In the genomic region with DNA sequence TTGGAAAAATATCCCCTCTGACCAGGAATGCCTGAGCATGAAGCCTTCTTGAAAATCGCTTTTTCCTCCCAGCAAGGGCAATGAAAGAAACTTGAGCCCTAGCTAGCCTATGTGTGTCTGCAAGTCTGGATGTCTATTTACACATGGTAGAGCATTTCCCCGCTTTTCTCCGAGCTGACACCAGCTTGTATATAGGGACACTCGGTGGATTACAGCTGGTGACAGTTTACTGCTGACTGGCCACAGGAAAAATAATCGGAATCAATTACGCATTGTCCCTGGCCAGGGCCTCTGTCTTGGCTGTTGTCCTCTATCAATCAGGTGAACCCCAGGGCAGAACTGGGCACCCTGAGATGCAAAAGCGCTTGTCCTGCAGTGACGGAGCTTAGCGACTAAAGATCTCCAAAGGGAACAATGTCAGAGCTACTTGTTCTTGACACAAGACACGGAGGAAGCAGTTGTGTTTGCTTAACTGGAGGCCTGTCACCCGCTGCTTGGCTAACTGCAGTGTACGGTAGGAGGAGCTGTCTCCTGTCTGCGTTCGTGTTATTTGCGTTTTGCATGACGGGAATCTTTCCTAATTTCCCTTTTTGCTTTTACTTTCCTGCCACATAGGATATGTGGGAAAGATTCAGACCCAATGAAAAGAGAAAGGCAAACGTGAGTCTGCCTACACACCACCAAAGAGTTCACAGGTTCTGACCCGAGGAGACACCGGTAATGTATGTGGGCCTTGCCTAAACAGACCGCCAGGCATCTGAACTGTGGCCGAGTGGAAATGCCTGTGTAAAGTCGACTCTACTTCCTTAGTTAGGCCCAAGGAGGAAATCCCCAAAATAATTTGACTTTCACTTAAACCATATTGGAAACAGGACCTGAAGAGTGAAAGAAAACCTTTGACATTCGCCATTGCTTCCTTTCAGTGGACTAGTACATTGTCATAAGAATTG, we compare ENCODE assay signal across 8 mouse cellular contexts. TPM values are rescaled to one million over a fixed set of nuclear protein-coding genes. Genes with fewer than 3 reads are reported as not detected.
A peak's percentile ranks its signal among the peaks of the same experiment; 100 is the strongest.
DNase-seq lines count a peak whose midpoint lies in the region; ATAC-seq lines count a peak whose summit lies in the region.

No protein-coding gene starts in this region.

- H3K9me3 ChIP-seq in forebrain, embryonic 11.5 days (ENCODE audit: control insufficient read depth, low read length): no peaks in the 10 kb centered on the region
- H3K9me3 ChIP-seq in forebrain, embryonic 16.5 days (ENCODE audit: control insufficient read depth, low read length): no peaks in the 10 kb centered on the region
- H3K9me3 ChIP-seq in heart, embryonic 16.5 days (replicated peaks; ENCODE audit: control insufficient read depth, low read length): no peaks in the 10 kb centered on the region

- no peak overlapping the region for H3K9ac ChIP-seq in forebrain, embryonic 11.5 days (ENCODE audit: low read length)
- no peak overlapping the region for H3K9ac ChIP-seq in forebrain, embryonic 16.5 days (replicated peaks; ENCODE audit: low read depth, low read length)
- peak overlapping the region; percentile 34; the same call in 1 of the 2 replicates for H3K9ac ChIP-seq in heart, embryonic 16.5 days (ENCODE audit: low read length)

- H3K36me3 ChIP-seq in forebrain, embryonic 11.5 days (ENCODE audit: control insufficient read depth, insufficient read depth, low read length): no peaks in the 10 kb centered on the region
- no peaks in the 10 kb centered on the region for H3K36me3 ChIP-seq in forebrain, embryonic 16.5 days (ENCODE audit: control insufficient read depth, insufficient read depth)
- H3K36me3 ChIP-seq in heart, embryonic 16.5 days (ENCODE audit: control insufficient read depth, insufficient read depth): no peaks in the 10 kb centered on the region
- no peaks in the 10 kb centered on the region for H3K36me3 ChIP-seq in splenic B cell, adult 2 months (ENCODE audit: control insufficient read depth, insufficient read depth, low read length, poor library complexity, severe bottlenecking)

- H3K4me1 ChIP-seq in forebrain, embryonic 11.5 days (replicated peaks; ENCODE audit: control insufficient read depth, insufficient read depth, low read length): peaks cover 11% of the 10 kb centered on the region
- H3K4me1 ChIP-seq in forebrain, embryonic 16.5 days (replicated peaks; ENCODE audit: control insufficient read depth, insufficient read depth, low read length): peaks cover 5% of the 10 kb centered on the region; the same call in 1 of the 2 replicates
- H3K4me1 ChIP-seq in heart, embryonic 16.5 days (ENCODE audit: control insufficient read depth, insufficient read depth, low read length): peaks cover 22% of the 10 kb centered on the region

- no peaks in the 10 kb centered on the region for H3K27me3 ChIP-seq in forebrain, embryonic 11.5 days (ENCODE audit: control insufficient read depth, insufficient read depth, low read length)
- no peaks in the 10 kb centered on the region for H3K27me3 ChIP-seq in forebrain, embryonic 16.5 days (replicated peaks; ENCODE audit: control insufficient read depth, insufficient read depth, low read length)
- no peaks in the 10 kb centered on the region for H3K27me3 ChIP-seq in heart, embryonic 16.5 days (ENCODE audit: control insufficient read depth, insufficient read depth, low read length)
- H3K27me3 ChIP-seq in splenic B cell, adult 2 months (ENCODE audit: control insufficient read depth, insufficient read depth, low read length, poor library complexity, severe bottlenecking): no peaks in the 10 kb centered on the region

- ATAC-seq in forebrain, embryonic 11.5 days (replicated peaks; ENCODE audit: low FRiP score): no peak
- ATAC-seq in forebrain, embryonic 16.5 days: no peak
- 0 out of 2 replicates have a peak, but pooled peaks have one; percentile 38 for ATAC-seq in heart, embryonic 16.5 days (replicated peaks; ENCODE audit: extremely low read depth, insufficient read depth, low FRiP score)

- peak overlapping the region; percentile 14; the same call in 1 of the 2 replicates for H3K27ac ChIP-seq in forebrain, embryonic 11.5 days (ENCODE audit: low read depth, low read length)
- no peak overlapping the region for H3K27ac ChIP-seq in forebrain, embryonic 16.5 days (ENCODE audit: low read length)
- peak overlapping the region; percentile 80 for H3K27ac ChIP-seq in heart, embryonic 16.5 days (ENCODE audit: low read length)

- 61% methylated on average over 23 of the region's 23 CpGs for WGBS in forebrain, embryonic 11.5 days
- WGBS in forebrain, embryonic 16.5 days: 57% methylated on average over 23 of the region's 23 CpGs
- 53% methylated on average over 23 of the region's 23 CpGs for WGBS in heart, embryonic 16.5 days

- H3K4me3 ChIP-seq in forebrain, embryonic 11.5 days (ENCODE audit: low read depth, low read length): no peak overlapping the region
- no peak overlapping the region for H3K4me3 ChIP-seq in forebrain, embryonic 16.5 days (replicated peaks; ENCODE audit: low read length)
- H3K4me3 ChIP-seq in heart, embryonic 16.5 days (ENCODE audit: low read length): no peak overlapping the region

- H3K4me2 ChIP-seq in forebrain, embryonic 11.5 days (ENCODE audit: low read depth, low read length, severe bottlenecking): no peak overlapping the region
- no peak overlapping the region for H3K4me2 ChIP-seq in forebrain, embryonic 16.5 days (ENCODE audit: low read length)
- H3K4me2 ChIP-seq in heart, embryonic 16.5 days (ENCODE audit: low read depth, low read length): peak overlapping the region; percentile 38

- peak; percentile 57 for DNase-seq in forebrain, embryonic 11.5 days (ENCODE audit: low spot score)
- peak; percentile 62 for DNase-seq in embryo, embryonic 9.5 days (ENCODE audit: extremely low spot score)
- DNase-seq in kidney, postnatal 10 days: peak; percentile 82
- DNase-seq in lung, postnatal 25 days (ENCODE audit: low spot score): peak; percentile 76
- peak; percentile 31 for DNase-seq in splenic B cell, adult 2 months (ENCODE audit: low read depth, low spot score)
- DNase-seq in frontal cortex, postnatal 36 days (ENCODE audit: low spot score in 2 of 2): no peak

RNA-seq across cellular contexts. Expression of a gene that starts 25.7 kb away (rescaled TPM):
- not detected in 2 replicates for polyA plus RNA-seq in forebrain, embryonic 11.5 days (2014; fragmentation: Nextera tagmentation; extraction: Ambion mirVana)
- not detected in 2 replicates for polyA plus RNA-seq in forebrain, embryonic 16.5 days (2015; fragmentation: Nextera tagmentation; extraction: Ambion mirVana)
- not detected in 2 replicates for polyA plus RNA-seq in heart, embryonic 16.5 days (2015; fragmentation: Nextera tagmentation; extraction: Ambion mirVana)

RNA-seq across cellular contexts. Expression of a gene that starts 36.1 kb away (rescaled TPM):
- 30.1 and 30.6 TPM in 2 replicates for polyA plus RNA-seq in forebrain, embryonic 11.5 days (2014; fragmentation: Nextera tagmentation; extraction: Ambion mirVana)
- 35.7 and 36.9 TPM in 2 replicates for polyA plus RNA-seq in forebrain, embryonic 16.5 days (2015; fragmentation: Nextera tagmentation; extraction: Ambion mirVana)
- polyA plus RNA-seq in heart, embryonic 16.5 days (2015; fragmentation: Nextera tagmentation; extraction: Ambion mirVana): 27.0 and 31.7 TPM in 2 replicates

Comparison
In these comparisons a context has a peak if more than half of its experiments do, and no peak if none do; other contexts are left out.
1. DNase-seq: peak in forebrain, embryonic 11.5 days (single experiment), embryo, embryonic 9.5 days (single experiment), kidney, postnatal 10 days (single experiment), lung, postnatal 25 days (single experiment) and splenic B cell, adult 2 months (single experiment); none in frontal cortex, postnatal 36 days (0 of 2).